Mouse (Mus musculus) hindbrain, postnatal 0 days (tissue): ENCODE data around the gene Ppp1r18. TPM values are rescaled to one million over a fixed set of nuclear protein-coding genes. Genes with fewer than 3 reads are reported as not detected.
A peak's percentile ranks its signal among the peaks of the same experiment; 100 is the strongest.

ENCODE experiments used
- ATAC-seq: fragments of 200-750 bp; cut with Nextera tagmentation; 2 replicates; pipeline ENCODE4 v1.8.0; 2017; ENCODE audit warnings: mild to moderate bottlenecking, moderate TSS enrichment, moderate library complexity
- DNase-seq: peaks from one replicate; pipeline ENCODE4 v3.0.0-alpha.2; 2015; ENCODE audit warnings: low spot score
- H3K27ac ChIP-seq: fragments of 300-500 bp; sonication (generic); 2 replicates; pipeline ENCODE4 v1.5.1; 2014; ENCODE audit warnings: mild to moderate bottlenecking
- H3K27me3 ChIP-seq: fragments of 300-500 bp; sonication (generic); 2 replicates; pipeline ENCODE4 v1.6.1; 2014; ENCODE audit warnings: low read length, mixed read lengths; ENCODE audit not compliant: insufficient read depth
- H3K36me3 ChIP-seq: fragments of 300-500 bp; sonication (generic); 2 replicates; pipeline ENCODE4 v1.6.1; 2014; ENCODE audit warnings: low read length, mixed read lengths; ENCODE audit not compliant: insufficient read depth
- H3K4me1 ChIP-seq: fragments of 300-500 bp; sonication (generic); 2 replicates; pipeline ENCODE4 v1.6.1; 2014; ENCODE audit warnings: antibody characterized with exemption, low read length, mixed read lengths; ENCODE audit not compliant: insufficient read depth
- H3K4me2 ChIP-seq: fragments of 300-500 bp; sonication (generic); 2 replicates; pipeline ENCODE4 v1.6.1; 2014; ENCODE audit warnings: low read depth, mild to moderate bottlenecking, low read length, moderate library complexity, mixed read lengths
- H3K4me3 ChIP-seq: fragments of 300-500 bp; sonication (generic); 2 replicates; pipeline ENCODE4 v1.5.1; 2014; ENCODE audit warnings: low read length
- H3K9ac ChIP-seq: fragments of 300-500 bp; sonication (generic); replicated peaks from 2 replicates; pipeline ENCODE4 v1.6.1; 2014; ENCODE audit warnings: mild to moderate bottlenecking, low read length, moderate library complexity, mixed read lengths
- H3K9me3 ChIP-seq: fragments of 300-500 bp; sonication (generic); 2 replicates; pipeline ENCODE4 v1.6.1; 2016; ENCODE audit warnings: low read length, mixed read lengths
- CTCF ChIP-seq: IDR thresholded peaks from 2 replicates; pipeline ENCODE4 v1.5.1; 2016; ENCODE audit warnings: antibody characterized with exemption, control low read depth, low read depth
- WGBS: fragments of 180-500 bp; shearing (Covaris S2); extraction: QIAGEN DNeasy Blood & Tissue Kit; methylation state at CpG from one replicate; pipeline ENCODE4 v1.1.7; 2014; 5-methylcytosine and 5-hydroxymethylcytosine counted together
- polyA plus RNA-seq: library from polyadenylated mRNA; unstranded; fragments of >200 nt; fragmentation: Nextera tagmentation; extraction: Ambion mirVana; gene quantifications from 2 replicates; pipeline ENCODE4 v1.2.1, GENCODE M21; 2015
- total RNA-seq: library from RNA; depleted of rRNA; stranded (reverse); fragments of >200 nt; gene quantifications from 2 replicates; pipeline ENCODE4 v1.2.3, GENCODE M21; 2014

Gene Ppp1r18
- total and polyA plus RNA-seq, 2 experiments from 2014 or later = 18.4 to 34.3 TPM

- WGBS = 52% methylated on average over 14 of the region's 14 CpGs
- H3K27ac ChIP-seq = peak overlapping the region; percentile 58; the same call in 1 of the 2 replicates
- H3K36me3 ChIP-seq = peaks cover 12% of the 10 kb centered on the region
- DNase-seq (no peak), ATAC-seq (no peak)
- H3K27me3 ChIP-seq = no peaks in the 10 kb centered on the region
- no peaks in the 10 kb centered on the region for H3K9me3 ChIP-seq
- 0 out of 2 replicates have a peak, but pooled peaks cover 5% of the 10 kb centered on the region for H3K4me1 ChIP-seq
- H3K4me3 ChIP-seq = peak overlapping the region; percentile 65
- no peak for TF ChIP-seq CTCF
- H3K4me2 ChIP-seq = peak overlapping the region; percentile 49
- H3K9ac ChIP-seq = peak overlapping the region; percentile 35; the same call in 1 of the 2 replicates
Measured at GRCm38 (mm10) chr17:35840561-35840960, 24.8 kb upstream of the Ppp1r18 start.

DNA sequence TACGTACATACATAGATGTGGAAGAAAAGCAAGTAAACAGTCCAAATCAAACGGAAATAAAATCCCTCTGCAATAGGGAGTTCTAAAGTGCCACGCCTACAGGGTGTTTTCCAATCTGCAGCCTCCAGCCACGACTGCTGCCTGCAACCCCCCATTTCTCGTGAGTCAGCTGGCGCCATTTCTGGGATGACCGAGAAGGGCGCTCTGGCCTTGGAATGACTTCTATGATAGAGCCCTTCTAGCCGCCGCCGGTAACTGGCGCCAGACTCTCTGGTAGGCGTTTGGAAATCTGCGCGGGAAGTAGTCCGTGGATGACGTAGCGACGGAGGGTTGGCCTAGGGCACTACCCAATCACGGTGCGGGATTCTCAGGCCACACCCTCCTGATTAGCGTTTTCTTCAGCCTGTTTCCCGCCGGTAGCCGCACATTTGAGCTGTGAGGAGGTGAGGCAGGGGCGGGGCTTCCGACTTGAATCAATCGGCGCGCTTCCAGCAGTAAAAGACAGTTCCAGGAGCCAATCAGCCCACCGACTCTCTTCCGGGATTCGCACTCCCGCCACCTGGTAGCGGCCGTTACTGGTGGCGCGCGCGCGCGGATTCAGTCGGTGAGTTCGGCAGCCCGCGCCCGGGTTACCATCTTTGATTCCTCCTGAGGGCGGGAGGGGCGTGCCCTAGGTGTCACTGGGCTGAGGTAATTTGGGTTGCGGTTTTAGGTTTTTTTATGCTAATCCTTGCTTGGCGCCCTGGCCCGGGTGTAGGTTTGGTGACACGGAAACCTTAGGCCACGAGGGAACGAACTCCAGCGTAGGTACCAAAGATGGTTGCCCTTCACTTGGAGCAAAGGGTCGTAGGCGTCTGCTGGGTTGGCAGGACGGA is 24.1 kb upstream of the Ppp1r18 start, which contains the start of gene Mdc1:
Gene Mdc1 (plus strand): TSS at position 440 of the 875 bp plus-strand sequence.
- WGBS = under 1% methylated on average over 59 of the region's 59 CpGs
- Histone ChIP-seq H3K9ac (peak within 1 kb of the TSS; percentile 51), H3K4me1 (no peaks in the 10 kb centered on the region), H3K27ac (peak within 1 kb of the TSS; percentile 77), H3K27me3 (no peaks in the 10 kb centered on the region), H3K36me3 (peaks cover 15% of the 10 kb centered on the region; the same call in 1 of the 2 replicates), H3K9me3 (no peaks in the 10 kb centered on the region), H3K4me3 (peak within 1 kb of the TSS; percentile 65), H3K4me2 (peak within 1 kb of the TSS; percentile 74)
- ATAC-seq = peak; percentile 95
- DNase-seq = peak; percentile 100
- peak; percentile 63 for TF ChIP-seq CTCF

GRCm38 (mm10) chr17:35842006-35842405 is 23.4 kb upstream of the Ppp1r18 start:
- no peak for TF ChIP-seq CTCF
- H3K27me3 ChIP-seq = no peaks in the 10 kb centered on the region
- H3K4me3 ChIP-seq = peak overlapping the region; percentile 65
- H3K4me1 ChIP-seq = no peaks in the 10 kb centered on the region
- H3K27ac ChIP-seq = peak overlapping the region; percentile 77
- no peaks in the 10 kb centered on the region for H3K9me3 ChIP-seq
- H3K36me3 ChIP-seq = peaks cover 15% of the 10 kb centered on the region; the same call in 1 of the 2 replicates
- ATAC-seq (no peak), DNase-seq (no peak)
- H3K4me2 ChIP-seq = peak overlapping the region; percentile 74
- 16% methylated on average over 11 of the region's 11 CpGs for WGBS
- H3K9ac ChIP-seq = peak overlapping the region; percentile 51

- Histone ChIP-seq H3K27ac (no peak overlapping the region), H3K4me3 (no peak overlapping the region), H3K27me3 (no peaks in the 10 kb centered on the region), H3K36me3 (peaks cover 24% of the 10 kb centered on the region), H3K9me3 (no peaks in the 10 kb centered on the region), H3K4me1 (no peaks in the 10 kb centered on the region), H3K9ac (no peak overlapping the region), H3K4me2 (no peak overlapping the region)
- no peak for ATAC-seq
- no peak for DNase-seq
- peak; percentile 26 for TF ChIP-seq CTCF
- 94% methylated on average over 3 of the region's 3 CpGs for WGBS
Measured at GRCm38 (mm10) chr17:35843514-35843913, 21.9 kb upstream of the Ppp1r18 start.

GRCm38 (mm10) chr17:35848112-35848511 is 17.3 kb upstream of the Ppp1r18 start:
- WGBS = 79% methylated on average over 1 of the region's 1 CpGs
- Histone ChIP-seq H3K4me2 (no peak overlapping the region), H3K4me3 (no peak overlapping the region), H3K27ac (no peak overlapping the region), H3K4me1 (no peaks in the 10 kb centered on the region), H3K9me3 (no peaks in the 10 kb centered on the region), H3K36me3 (peaks cover 63% of the 10 kb centered on the region), H3K27me3 (no peaks in the 10 kb centered on the region), H3K9ac (no peak overlapping the region)
- no peak for DNase-seq
- no peak; the same call in 1 of the 2 replicates for ATAC-seq
- peak; percentile 8; the same call in 1 of the 2 replicates for TF ChIP-seq CTCF

GRCm38 (mm10) chr17:35850974-35851373 is 14.4 kb upstream of the Ppp1r18 start:
- H3K4me2 ChIP-seq = no peak overlapping the region
- no peaks in the 10 kb centered on the region for H3K4me1 ChIP-seq
- H3K9ac ChIP-seq = no peak overlapping the region
- WGBS = 84% methylated on average over 3 of the region's 3 CpGs
- no peaks in the 10 kb centered on the region for H3K9me3 ChIP-seq
- H3K36me3 ChIP-seq = peaks cover 65% of the 10 kb centered on the region
- H3K4me3 ChIP-seq = no peak overlapping the region
- no peaks in the 10 kb centered on the region for H3K27me3 ChIP-seq
- ATAC-seq (no peak), DNase-seq (no peak)
- TF ChIP-seq CTCF = no peak
- H3K27ac ChIP-seq = no peak overlapping the region
